Mouse (Mus musculus): ENCODE data around the gene Arpc5l.
"Not testable (repeated sequence)": the region's sequence is repeated elsewhere in the genome, so short reads cannot be mapped to it uniquely, and the experiment has no call there.

DNA sequence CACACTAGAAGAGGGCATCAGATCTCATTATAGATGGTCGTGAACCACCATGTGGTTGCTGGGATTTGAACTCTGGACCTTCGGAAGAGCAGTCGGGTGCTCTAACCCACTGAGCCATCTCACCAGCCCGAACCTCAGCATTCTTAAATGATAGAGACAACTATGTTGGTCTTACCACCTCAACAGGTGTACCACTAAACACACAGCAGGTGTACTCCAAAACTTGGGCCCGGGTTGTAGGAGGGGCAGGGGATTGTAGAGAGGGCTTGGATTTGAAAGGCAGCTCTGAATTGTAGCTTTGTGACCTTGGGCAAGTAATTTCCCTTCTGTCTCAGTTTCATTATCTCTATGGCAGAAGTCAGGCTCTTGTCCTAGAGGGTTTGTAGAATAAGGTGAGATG, 5.0 kb downstream of the Arpc5l start:
- not testable (repeated sequence) for TF ChIP-seq CTCF (conservative IDR thresholded peaks at IDR 0.05; ENCODE audit: insufficient read depth, insufficient read length, low read depth, low read length); POLR2A (IDR thresholded peaks at IDR 0.05; ENCODE audit: low read depth, low read length)
